ENCODE assay signal across 13 mouse cellular contexts in genomic region chr2:154538710-154539109, GRCm38 (mm10). TPM values are rescaled to one million over a fixed set of nuclear protein-coding genes. Genes with fewer than 3 reads are reported as not detected.
DNase-seq lines count a peak whose midpoint lies in the region; ATAC-seq and TF ChIP-seq lines count a peak whose summit lies in the region.
"Had no signal": no experiment of that assay in that cellular context is flagged by ENCODE, and none has a peak within 500 bp of the region (broad histone marks: within the 10 kb centered on the region; RNA-seq: fewer than 3 reads in every experiment).

No protein-coding gene starts in this region.

- no peak overlapping the region for H3K9ac ChIP-seq in forebrain, embryonic 12.5 days
- no peak overlapping the region for H3K9ac ChIP-seq in liver, postnatal 0 days (replicated peaks)

- WGBS in forebrain, embryonic 12.5 days, result 51% methylated on average over 3 of the region's 3 CpGs
- WGBS in liver, postnatal 0 days (ENCODE audit: insufficient replicate concordance), result 48% methylated on average over 3 of the region's 3 CpGs

- no peak overlapping the region for H3K4me3 ChIP-seq in left cerebral cortex, adult 2 months
- H3K4me3 ChIP-seq in G1E (ENCODE audit: low read depth, low read length), result no peak overlapping the region
- no peak overlapping the region for H3K4me3 ChIP-seq in forebrain, embryonic 12.5 days (replicated peaks)
- H3K4me3 ChIP-seq in liver, postnatal 0 days (ENCODE audit: low read depth, low read length), result no peak overlapping the region

- no peak for TF ChIP-seq CTCF in left cerebral cortex, adult 2 months (IDR thresholded peaks at IDR 0.05)
- no peak for TF ChIP-seq CTCF in G1E (IDR thresholded peaks at IDR 0.05; ENCODE audit: low read depth, low read length)
- no peak for TF ChIP-seq CTCF in liver, postnatal 0 days (IDR thresholded peaks at IDR 0.05; ENCODE audit: low read depth)

- H3K4me2 ChIP-seq in forebrain, embryonic 12.5 days, result no peak overlapping the region
- H3K4me2 ChIP-seq in liver, postnatal 0 days (ENCODE audit: low read depth, low read length), result no peak overlapping the region
- H3K4me2 ChIP-seq: heart, embryonic 11.5 days had no signal

- peaks cover 27% of the 10 kb centered on the region for H3K4me1 ChIP-seq in G1E (ENCODE audit: insufficient read depth, low read depth, low read length)
- H3K4me1 ChIP-seq in forebrain, embryonic 12.5 days, result peaks cover 21% of the 10 kb centered on the region
- no peaks in the 10 kb centered on the region for H3K4me1 ChIP-seq in liver, postnatal 0 days (ENCODE audit: insufficient read depth)

- no peaks in the 10 kb centered on the region for H3K9me3 ChIP-seq in G1E (replicated peaks)
- no peaks in the 10 kb centered on the region for H3K9me3 ChIP-seq in forebrain, embryonic 12.5 days
- H3K9me3 ChIP-seq in liver, postnatal 0 days (ENCODE audit: low read length), result no peaks in the 10 kb centered on the region

- H3K27me3 ChIP-seq in G1E (ENCODE audit: insufficient read depth, low read length), result no peaks in the 10 kb centered on the region
- H3K27me3 ChIP-seq in forebrain, embryonic 12.5 days, result no peaks in the 10 kb centered on the region
- H3K27me3 ChIP-seq in liver, postnatal 0 days (ENCODE audit: insufficient read depth, low read length), result no peaks in the 10 kb centered on the region

- TF ChIP-seq EP300 in liver, postnatal 0 days (IDR thresholded peaks at IDR 0.05; ENCODE audit: low read depth), result peak; percentile 53; the same call in 1 of the 2 replicates

- peaks cover 91% of the 10 kb centered on the region for H3K36me3 ChIP-seq in G1E (replicated peaks)
- peaks cover 32% of the 10 kb centered on the region for H3K36me3 ChIP-seq in forebrain, embryonic 12.5 days (replicated peaks)
- H3K36me3 ChIP-seq in liver, postnatal 0 days (replicated peaks; ENCODE audit: insufficient read depth, low read length), result peaks cover 16% of the 10 kb centered on the region

- peak; percentile 28; the same call in 1 of the 2 replicates for ATAC-seq in G1E (ENCODE audit: extremely low read depth, insufficient number of reproducible peaks, low FRiP score, poor library complexity, severe bottlenecking)
- no peak; the same call in 1 of the 2 replicates for ATAC-seq in forebrain, embryonic 12.5 days (ENCODE audit: low FRiP score)
- ATAC-seq in liver, postnatal 0 days, result peak; percentile 58; the same call in 1 of the 2 replicates

- H3K27ac ChIP-seq in left cerebral cortex, adult 2 months, result peak overlapping the region; percentile 79
- peak overlapping the region; percentile 27; the same call in 1 of the 2 replicates for H3K27ac ChIP-seq in forebrain, embryonic 12.5 days
- H3K27ac ChIP-seq in liver, postnatal 0 days (ENCODE audit: low read depth), result no peak overlapping the region

- intact Hi-C loops in left cerebral cortex, adult 2 months (cut with DNase I), result loop anchor here (1.0 kb wide), 2 partner anchors 121 to 126 kb away; no protein-coding TSS in a partner anchor
- intact Hi-C loops in left cerebral cortex, postnatal 10 days (cut with DNase I), result loop anchor here (1.0 to 5.0 kb wide), 2 partner anchors 101 to 121 kb away; partner anchors contain the start of gene Cbfa2t2

- no peak for DNase-seq in left cerebral cortex, adult 2 months (ENCODE audit: extremely low spot score in 1 of 2, low spot score in 2 of 2)
- DNase-seq in left cerebral cortex, postnatal 10 days (ENCODE audit: extremely low spot score in 1 of 2, low spot score in 2 of 2), result no peak
- DNase-seq in G1E (ENCODE audit: low spot score), result peak; percentile 18
- DNase-seq in liver, postnatal 0 days, result no peak
- no peak for DNase-seq in B cell, adult 2 months
- DNase-seq in adrenal gland, postnatal 36 days, result no peak
- no peak for DNase-seq in testis, postnatal 10 days (ENCODE audit: low spot score)
- DNase-seq: lung, adult 18-20 months; right cerebral cortex, postnatal 14 days had no signal

RNA-seq across cellular contexts. Expression of gene 1700003F12Rik, which starts 8.2 kb away (rescaled TPM):
- under 1 TPM in 1 of 2 experiments, not detected in 1; 0.70 TPM for total RNA-seq in left cerebral cortex, adult 2 months (2021)
- total RNA-seq in left cerebral cortex, postnatal 10 days (2021), result under 1 TPM in 1 of 2 experiments, not detected in 1; 0.71 TPM
- total RNA-seq in G1E (2014; fragmentation: Nextera tagmentation), result not detected in 2 replicates
- not detected in 2 replicates for total RNA-seq in G1E (2017)
- polyA plus RNA-seq in G1E (2012), result 0.13 TPM in 1 of 2 replicates, not detected in the other
- 2.3 and 2.5 TPM in 2 replicates for polyA plus RNA-seq in forebrain, embryonic 12.5 days (2016; fragmentation: Nextera tagmentation; extraction: Ambion mirVana)
- 3.1 and 3.8 TPM in 2 replicates for polyA plus RNA-seq in liver, postnatal 0 days (2015; fragmentation: Nextera tagmentation; extraction: Ambion mirVana)
- total RNA-seq in adrenal gland, postnatal 36 days (2021), result under 1 TPM in 1 of 2 experiments, not detected in 1; 0.43 TPM

RNA-seq across cellular contexts. Expression of gene Actl10, which starts 12.9 kb away (rescaled TPM):
- total RNA-seq in left cerebral cortex, adult 2 months (2021), result not detected
- not detected for total RNA-seq in left cerebral cortex, postnatal 10 days (2021)
- total RNA-seq in G1E (2014; fragmentation: Nextera tagmentation) (0.53 TPM in 1 of 2 replicates, not detected in the other), G1E (2017) (0.22 and 0.41 TPM in 2 replicates)
- not detected in 2 replicates for polyA plus RNA-seq in G1E (2012)
- polyA plus RNA-seq in forebrain, embryonic 12.5 days (2016; fragmentation: Nextera tagmentation; extraction: Ambion mirVana), result 0.66 and 0.86 TPM in 2 replicates
- polyA plus RNA-seq in liver, postnatal 0 days (2015; fragmentation: Nextera tagmentation; extraction: Ambion mirVana), result 0.07 TPM in 1 of 2 replicates, not detected in the other
- not detected for total RNA-seq in adrenal gland, postnatal 36 days (2021)
- total RNA-seq: layer of hippocampus, adult 18-20 months had no signal
- polyA plus RNA-seq: heart, embryonic 11.5 days; intestine, embryonic 16.5 days had no signal

RNA-seq across cellular contexts. Expression of gene Necab3, which starts 20.0 kb away (rescaled TPM):
- 10 to 100 TPM; 79.3 to 82.7 TPM for total RNA-seq in left cerebral cortex, adult 2 months (2021)
- 10 to 100 TPM; 59.5 to 63.2 TPM for total RNA-seq in left cerebral cortex, postnatal 10 days (2021)
- total RNA-seq in G1E (2014; fragmentation: Nextera tagmentation) (13.0 and 13.2 TPM in 2 replicates), G1E (2017) (6.8 and 7.6 TPM in 2 replicates)
- 9.8 and 11.6 TPM in 2 replicates for polyA plus RNA-seq in G1E (2012)
- 8.7 and 11.0 TPM in 2 replicates for polyA plus RNA-seq in forebrain, embryonic 12.5 days (2016; fragmentation: Nextera tagmentation; extraction: Ambion mirVana)
- 0.13 and 0.19 TPM in 2 replicates for polyA plus RNA-seq in liver, postnatal 0 days (2015; fragmentation: Nextera tagmentation; extraction: Ambion mirVana)
- total RNA-seq in adrenal gland, postnatal 36 days (2021), result 1 to 10 TPM; 1.1 to 1.5 TPM

RNA-seq across cellular contexts. Expression of gene E2f1, which starts 31.0 kb away (rescaled TPM):
- 10 to 100 TPM in 1 of 2 experiments, 1 to 10 TPM in 1; 10.0 to 11.5 TPM for total RNA-seq in left cerebral cortex, adult 2 months (2021)
- total RNA-seq in left cerebral cortex, postnatal 10 days (2021), result 10 to 100 TPM; 12.2 to 12.6 TPM
- total RNA-seq in G1E (2014; fragmentation: Nextera tagmentation), result 31.9 and 32.5 TPM in 2 replicates
- 13.9 and 15.6 TPM in 2 replicates for total RNA-seq in G1E (2017)
- 93.1 and 94.6 TPM in 2 replicates for polyA plus RNA-seq in G1E (2012)
- 29.8 and 33.3 TPM in 2 replicates for polyA plus RNA-seq in forebrain, embryonic 12.5 days (2016; fragmentation: Nextera tagmentation; extraction: Ambion mirVana)
- 7.3 and 7.4 TPM in 2 replicates for polyA plus RNA-seq in liver, postnatal 0 days (2015; fragmentation: Nextera tagmentation; extraction: Ambion mirVana)
- 1 to 10 TPM; 8.7 to 9.6 TPM for total RNA-seq in adrenal gland, postnatal 36 days (2021)

Comparison
In these comparisons a context has a peak if more than half of its experiments do, and no peak if none do; other contexts are left out.
1. RNA of gene Necab3, which starts 20.0 kb away (total RNA-seq): 79.3 to 82.7 TPM in left cerebral cortex, adult 2 months and 59.5 to 63.2 TPM in left cerebral cortex, postnatal 10 days; 6.8 to 13.2 TPM in G1E and 1.1 to 1.5 TPM in adrenal gland, postnatal 36 days; every median in the first group is over 4 times any median in the second.